Mouse (Mus musculus): ENCODE measurements around the gene Ssh2.

- TF ChIP-seq GATA1 (IDR thresholded peaks at IDR 0.05; ENCODE audit: low read length): no peak
- no peak for TF ChIP-seq TAL1 (IDR thresholded peaks at IDR 0.05; ENCODE audit: low read length)
Observed at GRCm38 (mm10) chr11:77467784-77468183, 251.7 kb downstream of the Ssh2 start.
